Mouse (Mus musculus): ENCODE measurements around the gene Asxl1. TPM values are rescaled to one million over a fixed set of nuclear protein-coding genes. Genes with fewer than 3 reads are reported as not detected.

The Asxl1 gene
- polyA plus RNA-seq (2012; rRNA removed), result 29.3 and 30.0 TPM in 2 replicates

DNA sequence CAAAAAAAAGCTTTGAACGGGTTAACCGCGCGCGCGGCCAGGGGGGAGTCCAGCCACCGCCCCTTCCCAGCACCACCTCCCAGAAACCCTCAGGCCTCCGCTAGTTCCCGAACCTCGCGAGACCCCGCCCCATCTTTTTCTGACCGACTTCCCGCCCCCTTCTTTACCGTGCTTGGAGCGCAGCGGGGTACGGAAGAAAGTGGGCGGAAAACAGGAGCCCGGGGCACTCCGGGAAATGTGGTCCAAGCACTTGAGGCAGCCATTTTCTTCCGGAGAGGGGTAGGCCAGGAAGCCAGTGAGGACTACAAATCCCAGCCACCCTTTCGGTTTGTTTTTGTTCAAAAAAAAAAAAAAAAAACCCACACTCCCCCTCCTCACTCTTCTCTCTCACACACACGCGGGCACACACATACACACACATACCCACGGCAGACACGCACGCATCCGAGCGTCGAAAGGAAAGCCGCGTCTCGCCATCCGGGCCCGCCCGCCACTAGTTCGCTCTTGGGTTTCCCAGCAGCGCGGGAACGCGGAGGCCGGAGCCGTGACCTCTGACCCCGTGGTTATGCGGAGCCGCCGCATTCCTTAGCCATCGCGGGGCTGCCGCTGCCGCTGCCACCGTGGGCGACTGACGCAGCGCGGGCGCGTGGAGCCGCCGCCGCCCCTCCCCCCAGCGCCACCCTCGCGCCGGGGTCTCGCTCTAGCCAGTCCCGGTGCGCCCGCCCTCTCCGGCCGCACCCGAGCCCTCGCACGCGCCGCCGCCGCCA lies at the start of gene Asxl1:
Gene Asxl1 (plus strand): TSS at position 376 of the 767 bp plus-strand sequence.

Other genes starting within 250 kb of the Asxl1 start
- 2.2 and 3.8 TPM in 2 replicates for gene Hck, start 237.4 kb upstream of the Asxl1 start, polyA plus RNA-seq (2012; rRNA removed)
- gene Tm9sf4, start 184.5 kb upstream of the Asxl1 start, polyA plus RNA-seq (2012; rRNA removed), result 56.4 and 64.6 TPM in 2 replicates
- 22.8 and 24.6 TPM in 2 replicates for gene Tspyl3, start 120.4 kb upstream of the Asxl1 start, polyA plus RNA-seq (2012; rRNA removed)
- gene Plagl2, start 104.4 kb upstream of the Asxl1 start, polyA plus RNA-seq (2012; rRNA removed), result 12.5 and 12.6 TPM in 2 replicates
- 21.9 and 22.8 TPM in 2 replicates for gene Pofut1, start 104.3 kb upstream of the Asxl1 start, polyA plus RNA-seq (2012; rRNA removed)
- 30.4 and 31.1 TPM in 2 replicates for gene Kif3b, start 54.4 kb upstream of the Asxl1 start, polyA plus RNA-seq (2012; rRNA removed)
- gene 4930404H24Rik, start 147.0 kb downstream of the Asxl1 start, polyA plus RNA-seq (2012; rRNA removed), result not detected in 2 replicates
- 65.8 and 68.0 TPM in 2 replicates for gene Nol4l, start 184.1 kb downstream of the Asxl1 start, polyA plus RNA-seq (2012; rRNA removed)

Data from central nervous system, embryonic 14 days (tissue).